Mouse (Mus musculus): ENCODE data around the gene Tnfaip8l1.
A peak's percentile ranks its signal among the peaks of the same experiment; 100 is the strongest.

The Tnfaip8l1 gene

GRCm38 (mm10) chr17:56139355-56139754 is 22.9 kb upstream of the Tnfaip8l1 start:
- no peak for DNase-seq

GRCm38 (mm10) chr17:56139858-56140595 is 22.2 kb upstream of the Tnfaip8l1 start, which contains the start of gene Sema6b:
Gene Sema6b (minus strand): TSS chr17:56140343.
- DNase-seq, result peak; percentile 81

DNA sequence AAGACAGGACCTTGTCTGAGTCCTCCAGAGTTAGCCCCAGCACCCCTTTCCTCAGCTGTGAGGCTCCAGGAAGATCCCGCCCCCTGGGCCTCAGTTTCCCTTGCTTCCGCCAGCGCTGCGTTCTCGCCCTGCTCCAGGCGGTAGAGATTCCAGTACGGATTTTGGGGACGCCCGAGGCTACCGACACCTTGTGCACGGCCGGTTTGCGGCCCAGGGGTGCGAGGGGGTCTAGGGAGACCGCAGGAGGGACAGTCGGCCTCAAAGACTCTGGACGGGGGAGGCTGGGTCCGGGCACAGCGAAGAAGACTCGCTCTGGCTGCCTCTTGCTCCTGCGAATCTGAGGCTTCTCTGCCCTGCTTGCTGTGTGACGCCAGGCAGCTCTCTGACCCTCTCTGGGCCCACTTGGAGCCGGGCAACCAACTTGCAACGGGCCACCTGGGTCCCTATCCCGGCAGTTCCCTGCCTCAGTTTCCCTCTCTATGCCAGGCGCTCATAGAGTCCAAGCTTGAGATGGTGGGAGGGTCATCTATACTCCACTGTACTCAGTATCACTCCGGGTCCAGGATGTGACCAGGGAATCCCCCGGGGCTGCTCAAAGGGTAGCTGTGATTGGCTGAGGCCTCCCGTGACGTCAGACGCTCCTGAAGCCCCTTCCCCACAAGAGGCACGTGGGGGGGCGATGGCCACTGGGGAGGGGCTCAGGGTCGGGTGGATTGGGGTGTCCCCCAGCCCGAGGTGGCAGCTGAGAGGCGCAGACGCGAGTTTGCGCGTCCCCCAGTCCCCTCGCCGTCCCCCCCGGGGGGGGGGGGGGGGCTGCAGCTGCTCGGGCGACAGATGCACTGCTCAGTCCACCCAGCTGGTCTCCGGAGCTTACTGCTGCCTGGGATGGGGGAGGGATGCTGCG is 20.3 kb upstream of the Tnfaip8l1 start:
- peak; percentile 67 for DNase-seq

- no peak for DNase-seq
Measured at GRCm38 (mm10) chr17:56144546-56144945, 17.7 kb upstream of the Tnfaip8l1 start.

DNA sequence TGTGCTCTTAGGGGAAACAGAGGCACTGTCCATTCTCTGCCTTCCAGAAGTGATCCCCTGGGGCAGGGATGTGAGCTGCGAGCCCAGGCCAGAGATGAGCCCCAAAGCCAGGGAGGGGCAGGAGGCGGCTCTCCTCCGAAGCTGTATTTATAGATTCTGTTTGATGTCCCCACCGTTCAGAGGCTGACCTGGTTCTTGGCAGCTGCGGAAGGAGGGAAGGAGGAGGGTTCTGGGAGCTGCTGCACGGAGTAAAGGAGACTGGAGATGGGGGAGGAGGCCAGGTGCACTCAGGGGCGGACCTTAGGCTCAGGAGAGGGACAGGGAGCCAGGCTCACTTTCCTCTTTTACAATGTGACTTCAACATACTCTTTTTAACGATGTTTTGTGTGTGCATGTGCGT is 16.1 kb upstream of the Tnfaip8l1 start:
- no peak for DNase-seq

- no peak for DNase-seq
Measured at GRCm38 (mm10) chr17:56147420-56147819, 14.9 kb upstream of the Tnfaip8l1 start.

DNA sequence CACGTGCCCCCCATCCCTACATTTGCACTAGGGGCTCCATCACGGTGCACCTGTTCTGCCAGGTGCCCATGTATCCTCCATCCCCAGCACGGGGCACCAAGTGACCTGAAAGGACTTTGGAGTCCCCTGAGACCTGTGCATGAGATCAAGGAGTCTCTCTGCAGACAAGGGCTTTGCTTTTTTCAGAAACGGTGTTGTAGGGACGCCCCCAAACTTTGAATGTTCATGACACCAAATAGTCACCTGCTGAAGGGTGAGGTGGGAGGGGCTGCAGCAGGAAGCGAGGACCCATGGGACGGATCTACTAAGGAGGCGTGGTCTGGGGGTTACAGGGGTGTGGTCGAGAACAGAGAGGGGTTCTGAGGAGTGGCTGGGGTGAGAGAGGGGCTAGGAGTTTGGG is 14.0 kb upstream of the Tnfaip8l1 start:
- DNase-seq, result no peak

- DNase-seq, result no peak
Measured at GRCm38 (mm10) chr17:56148790-56149618, 13.3 kb upstream of the Tnfaip8l1 start.

DNA sequence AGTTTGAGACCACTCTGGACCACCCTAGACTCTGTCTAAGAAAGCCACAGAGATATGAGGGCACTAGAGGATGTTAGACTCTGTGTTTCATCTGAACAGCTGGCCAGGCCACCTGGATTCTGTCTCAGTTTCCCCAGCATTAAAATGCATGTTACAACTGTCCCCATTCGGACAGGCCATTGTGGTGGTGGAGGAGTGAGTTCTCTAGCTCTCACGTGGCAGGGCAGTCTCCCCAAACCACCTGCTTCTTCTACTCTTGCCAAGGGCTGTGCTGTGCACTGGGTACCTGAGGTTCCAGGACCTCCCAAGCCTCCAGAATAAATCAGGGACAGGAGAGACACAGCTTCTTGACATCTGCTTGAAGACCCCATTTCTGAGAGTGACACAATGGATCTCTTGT is 12.4 kb upstream of the Tnfaip8l1 start:
- DNase-seq, result no peak

- no peak for DNase-seq
Measured at GRCm38 (mm10) chr17:56153643-56154042, 8.6 kb upstream of the Tnfaip8l1 start.

DNA sequence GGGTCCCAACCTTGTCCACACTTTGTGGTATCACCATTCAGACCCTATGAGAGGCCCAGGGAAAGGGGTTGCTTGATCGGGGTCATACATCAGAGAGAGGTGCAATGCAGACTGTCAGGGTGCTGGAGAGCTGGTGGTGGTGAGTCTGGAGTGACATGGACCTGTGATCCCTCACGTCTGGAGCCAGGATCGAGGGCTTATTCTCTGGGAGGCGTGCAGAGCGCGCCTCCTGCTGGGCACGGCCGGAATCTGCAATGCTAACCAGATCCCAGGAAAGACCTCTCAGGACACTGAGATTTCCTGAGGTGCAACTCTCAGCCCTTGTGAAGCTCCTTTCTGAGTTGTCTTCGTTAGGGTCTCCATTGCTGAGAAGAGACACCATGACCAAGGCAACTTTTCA is 2.5 kb upstream of the Tnfaip8l1 start:
- peak; percentile 56 for DNase-seq

GRCm38 (mm10) chr17:56163523-56164102 is 1.3 kb downstream of the Tnfaip8l1 start:
- no peak for DNase-seq

GRCm38 (mm10) chr17:56164510-56164909 is 2.2 kb downstream of the Tnfaip8l1 start:
- no peak for DNase-seq

DNA sequence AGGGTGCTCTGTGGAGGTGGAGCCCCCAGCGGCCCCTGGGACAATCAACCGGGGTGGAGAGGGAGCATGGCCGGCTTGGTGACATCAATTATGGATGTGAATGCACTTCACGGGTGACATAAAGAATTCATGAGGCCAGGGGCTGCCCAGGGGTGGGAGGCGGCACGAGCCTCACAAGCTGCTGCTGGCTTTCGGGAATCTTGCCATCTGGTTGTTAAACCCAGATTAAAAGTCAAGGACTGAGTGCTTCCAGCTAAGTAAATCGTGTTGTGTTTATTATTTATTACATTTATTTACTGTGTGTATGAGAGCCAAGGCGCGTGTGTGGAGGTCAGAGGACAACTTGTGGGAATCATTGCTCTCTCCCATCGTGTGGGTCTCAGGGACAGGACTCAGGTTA is 3.4 kb downstream of the Tnfaip8l1 start:
- DNase-seq, result no peak

GRCm38 (mm10) chr17:56169830-56170229 is 7.6 kb downstream of the Tnfaip8l1 start:
- DNase-seq, result no peak

DNA sequence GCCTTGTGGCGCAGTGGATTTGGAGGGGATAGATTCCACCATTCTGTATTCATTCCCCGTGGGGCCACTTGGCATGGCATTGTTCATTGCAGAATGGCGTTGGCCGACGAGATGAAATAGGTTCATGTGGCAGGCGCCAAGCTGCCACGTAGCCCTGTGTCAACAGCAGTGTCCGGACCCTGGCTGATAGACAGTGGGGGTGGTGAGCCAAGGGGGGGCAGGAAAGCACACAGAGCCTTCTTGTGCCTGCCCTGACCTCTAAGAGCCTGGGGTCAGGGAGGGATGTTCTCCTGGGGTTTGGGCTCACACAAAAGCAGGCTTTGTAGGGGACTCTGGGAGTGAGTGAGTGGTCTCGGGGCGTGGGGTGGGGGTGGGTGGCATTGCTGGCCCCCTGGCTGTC is 8.4 kb downstream of the Tnfaip8l1 start:
- no peak for DNase-seq

GRCm38 (mm10) chr17:56171456-56171855 is 9.2 kb downstream of the Tnfaip8l1 start:
- DNase-seq, result no peak

DNA sequence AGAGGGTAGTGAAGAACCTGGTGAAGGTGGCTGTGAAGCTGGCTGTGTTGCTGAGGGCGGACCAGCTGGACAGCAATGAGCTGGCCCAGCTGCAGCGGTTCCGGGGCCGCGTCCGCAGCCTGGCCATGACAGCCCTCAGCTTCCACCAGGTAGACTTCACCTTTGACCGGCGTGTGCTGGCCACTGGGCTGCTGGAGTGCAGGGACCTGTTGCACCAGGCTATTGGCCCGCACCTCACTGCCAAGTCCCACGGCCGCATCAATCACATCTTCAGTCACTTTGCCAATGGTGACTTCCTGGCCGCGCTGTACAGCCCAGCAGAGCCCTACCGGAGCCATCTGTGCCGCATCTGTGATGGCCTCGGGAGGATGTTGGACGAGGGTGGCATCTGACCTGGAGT is 9.6 kb downstream of the Tnfaip8l1 start:
- no peak for DNase-seq

GRCm38 (mm10) chr17:56173401-56174046 is 11.2 kb downstream of the Tnfaip8l1 start:
- no peak for DNase-seq

DNA sequence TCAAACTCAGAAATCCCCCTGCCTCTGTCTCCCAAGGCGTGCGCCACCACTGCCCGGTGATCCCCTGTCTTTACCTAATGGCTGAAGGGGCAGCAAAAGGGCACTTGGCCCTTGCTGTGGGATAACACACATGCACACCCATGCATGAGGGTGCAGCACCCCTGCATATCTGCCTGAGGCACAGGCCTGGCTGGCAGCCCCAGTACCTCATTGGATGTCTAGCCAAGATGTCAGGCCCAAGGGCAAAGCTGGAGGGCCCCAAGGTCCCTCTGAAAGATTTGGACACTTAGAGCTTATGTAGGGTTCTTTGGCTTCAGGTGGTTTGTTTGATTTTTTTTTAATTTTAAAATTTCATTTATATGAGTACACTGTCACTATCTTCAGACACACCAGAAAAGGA is 13.1 kb downstream of the Tnfaip8l1 start:
- no peak for DNase-seq

- DNase-seq, result no peak
Measured at GRCm38 (mm10) chr17:56182975-56183657, 20.8 kb downstream of the Tnfaip8l1 start.
